Mouse (Mus musculus): ENCODE data around the gene Acer3.

Acer3 gene

GRCm38 (mm10) chr7:98321083-98321482 is at the start of gene Acer3:
Acer3 (minus strand) TSS chr7:98321208.
- DNase-seq = no peak

GRCm38 (mm10) chr7:98369762-98370369 is 48.9 kb upstream of the Acer3 start:
- no peak for DNase-seq

- DNase-seq = no peak
These were observed 40.7 kb upstream of the Acer3 start for GRCm38 (mm10) chr7:98361662-98362061.

GRCm38 (mm10) chr7:98361063-98361652 is 40.1 kb upstream of the Acer3 start, which contains the start of gene Tsku:
Tsku (minus strand) TSS chr7:98361328.
- DNase-seq = peak; percentile 84

- no peak for DNase-seq
These were observed 39.6 kb upstream of the Acer3 start for GRCm38 (mm10) chr7:98360621-98360990.

GRCm38 (mm10) chr7:98359951-98360620 is 39.1 kb upstream of the Acer3 start:
- no peak for DNase-seq

GRCm38 (mm10) chr7:98358016-98358415 is 37.0 kb upstream of the Acer3 start:
- no peak for DNase-seq

- DNase-seq = no peak
These were observed 36.3 kb upstream of the Acer3 start for GRCm38 (mm10) chr7:98357324-98357723.

GRCm38 (mm10) chr7:98354921-98355310 is 33.9 kb upstream of the Acer3 start:
- DNase-seq = no peak

- DNase-seq = no peak
These were observed 33.3 kb upstream of the Acer3 start for GRCm38 (mm10) chr7:98354160-98354920.

GRCm38 (mm10) chr7:98353616-98354015 is 32.6 kb upstream of the Acer3 start:
- DNase-seq = no peak

GRCm38 (mm10) chr7:98351523-98351922 is 30.5 kb upstream of the Acer3 start:
- no peak for DNase-seq

- no peak for DNase-seq
These were observed 28.8 kb upstream of the Acer3 start for GRCm38 (mm10) chr7:98349821-98350220.

- DNase-seq = peak; percentile 91
These were observed 28.1 kb upstream of the Acer3 start for GRCm38 (mm10) chr7:98349096-98349495.

GRCm38 (mm10) chr7:98348043-98348442 is 27.0 kb upstream of the Acer3 start:
- DNase-seq = peak; percentile 64

GRCm38 (mm10) chr7:98347471-98347870 is 26.5 kb upstream of the Acer3 start:
- DNase-seq = no peak

GRCm38 (mm10) chr7:98345036-98345435 is 24.0 kb upstream of the Acer3 start:
- no peak for DNase-seq

- DNase-seq = peak; percentile 52
These were observed 23.4 kb upstream of the Acer3 start for GRCm38 (mm10) chr7:98344361-98344760.

GRCm38 (mm10) chr7:98342249-98342648 is 21.2 kb upstream of the Acer3 start:
- DNase-seq = no peak

- peak; percentile 90 for DNase-seq
These were observed 20.5 kb upstream of the Acer3 start for GRCm38 (mm10) chr7:98341475-98341874.

GRCm38 (mm10) chr7:98340343-98340742 is 19.3 kb upstream of the Acer3 start:
- DNase-seq = no peak

GRCm38 (mm10) chr7:98333987-98334386 is 13.0 kb upstream of the Acer3 start:
- DNase-seq = no peak

- DNase-seq = no peak
These were observed 12.5 kb upstream of the Acer3 start for GRCm38 (mm10) chr7:98333507-98333906.
